Mouse (Mus musculus) neural tube, embryonic 15.5 days (tissue): ENCODE results near the gene Actr6. TPM values are rescaled to one million over a fixed set of nuclear protein-coding genes. Genes with fewer than 3 reads are reported as not detected.

Experiments used
- ATAC-seq: fragments of 200-750 bp; cut with Nextera tagmentation; 2 replicates; pipeline ENCODE4 v1.8.0; 2017; ENCODE audit warnings: mild to moderate bottlenecking, moderate TSS enrichment, moderate library complexity; ENCODE audit not compliant: low FRiP score
- H3K27ac ChIP-seq: fragments of 300-500 bp; sonication (generic); replicated peaks from 2 replicates; pipeline ENCODE4 v1.5.1; 2015; ENCODE audit warnings: mild to moderate bottlenecking, inconsistent platforms
- H3K27me3 ChIP-seq: fragments of 300-500 bp; sonication (generic); replicated peaks from 2 replicates; pipeline ENCODE4 v1.6.1; 2015; ENCODE audit warnings: inconsistent platforms
- H3K36me3 ChIP-seq: fragments of 300-500 bp; sonication (generic); 2 replicates; pipeline ENCODE4 v1.6.1; 2015; ENCODE audit warnings: inconsistent platforms
- H3K4me1 ChIP-seq: fragments of 300-500 bp; sonication (generic); 2 replicates; pipeline ENCODE4 v1.6.1; 2015; ENCODE audit warnings: inconsistent platforms
- H3K4me2 ChIP-seq: fragments of 300-500 bp; sonication (generic); 2 replicates; pipeline ENCODE4 v1.6.1; 2015; ENCODE audit warnings: inconsistent platforms, mild to moderate bottlenecking, moderate library complexity
- H3K4me3 ChIP-seq: fragments of 300-500 bp; sonication (generic); replicated peaks from 2 replicates; pipeline ENCODE4 v1.5.1; 2015; ENCODE audit warnings: mild to moderate bottlenecking, inconsistent platforms
- H3K9ac ChIP-seq: fragments of 300-500 bp; sonication (generic); replicated peaks from 2 replicates; pipeline ENCODE4 v1.6.1; 2015; ENCODE audit warnings: mild to moderate bottlenecking, inconsistent platforms
- H3K9me3 ChIP-seq: fragments of 300-500 bp; sonication (generic); replicated peaks from 2 replicates; pipeline ENCODE4 v1.6.1; 2016; ENCODE audit warnings: inconsistent platforms
- WGBS: fragments of 180-500 bp; shearing (Covaris S2); methylation state at CpG from one replicate; pipeline ENCODE4 v1.1.7; 2015; ENCODE audit warnings: mixed read lengths; 5-methylcytosine and 5-hydroxymethylcytosine counted together
- polyA plus RNA-seq: library from polyadenylated mRNA; unstranded; fragments of >200 nt; fragmentation: Nextera tagmentation; extraction: Ambion mirVana; gene quantifications from 2 replicates; pipeline ENCODE4 v1.2.1, GENCODE M21; 2015

The Actr6 gene
- polyA plus RNA-seq, result 58.6 and 67.6 TPM in 2 replicates

DNA sequence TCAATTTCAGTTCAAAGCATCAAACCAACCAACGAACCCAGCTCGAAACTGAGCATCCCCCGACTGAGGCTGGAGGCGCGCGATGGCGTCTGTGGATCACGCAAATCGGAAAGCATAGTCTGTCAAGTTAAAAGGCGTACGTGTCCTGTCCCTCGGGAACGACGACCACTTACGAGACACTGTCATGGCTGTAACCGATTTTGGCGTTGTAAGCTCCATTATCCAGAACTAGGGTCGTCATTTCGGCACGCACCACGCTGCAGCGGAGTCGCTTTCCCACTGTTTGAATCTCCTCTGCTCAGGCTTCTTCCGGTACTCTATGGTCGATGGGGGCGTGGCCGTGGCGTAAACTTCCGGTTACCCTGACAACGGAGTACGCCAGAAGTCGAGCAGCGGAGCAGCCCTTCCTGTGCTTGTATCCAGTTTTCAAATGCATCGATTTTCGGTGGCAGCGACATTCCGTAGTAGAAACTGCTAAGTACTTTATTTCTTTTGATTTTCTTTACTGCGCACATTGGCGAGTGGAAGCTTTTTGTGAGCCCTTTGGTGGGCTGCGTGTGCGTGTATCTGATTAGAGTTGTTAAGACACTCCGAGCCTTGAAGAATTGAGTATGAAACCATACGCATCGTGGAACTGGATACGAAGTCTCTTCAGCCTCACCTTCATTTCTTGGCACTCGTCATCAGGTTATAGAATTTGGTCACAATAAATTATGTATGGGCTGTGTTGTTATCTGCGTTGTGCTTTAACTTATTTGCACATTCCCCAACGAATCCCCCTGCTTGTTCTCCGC lies at the start of gene Actr6:
Gene Actr6, minus strand, starts transcription at position 295 of the 794 bp plus-strand sequence.
- H3K4me2 ChIP-seq, result peak within 1 kb of the TSS; percentile 70
- H3K27me3 ChIP-seq, result no peaks in the 10 kb centered on the region
- peak within 1 kb of the TSS; percentile 65 for H3K9ac ChIP-seq
- peak within 1 kb of the TSS; percentile 85 for H3K27ac ChIP-seq
- WGBS, result 1% methylated on average over 49 of the region's 49 CpGs
- ATAC-seq, result peak; percentile 99
- peaks cover 17% of the 10 kb centered on the region for H3K4me1 ChIP-seq
- H3K36me3 ChIP-seq, result peaks cover 5% of the 10 kb centered on the region; the same call in 1 of the 2 replicates
- peak within 1 kb of the TSS; percentile 75 for H3K4me3 ChIP-seq
- H3K9me3 ChIP-seq, result no peaks in the 10 kb centered on the region

DNA sequence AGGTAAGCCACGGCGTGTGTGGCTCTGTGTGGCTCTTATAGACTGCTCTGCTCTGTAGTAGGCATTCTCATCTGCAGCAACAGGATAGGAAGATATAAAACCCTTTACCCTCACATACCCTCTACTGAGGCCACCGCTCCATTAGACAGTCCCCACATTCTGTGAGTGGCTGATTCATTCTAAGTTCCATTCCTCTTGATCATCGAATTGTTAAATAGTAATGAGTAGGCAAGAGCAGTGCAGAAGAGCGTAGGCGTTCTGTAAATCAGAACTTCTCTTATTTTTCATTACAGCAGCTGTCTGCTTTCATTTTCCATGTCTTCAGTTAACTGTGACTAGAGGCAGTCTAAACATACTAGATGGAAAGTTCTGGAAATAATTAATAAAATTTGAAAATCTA lies 43.9 kb upstream of the Actr6 start:
- no peaks in the 10 kb centered on the region for H3K4me1 ChIP-seq
- ATAC-seq, result no peak
- peaks cover 11% of the 10 kb centered on the region for H3K36me3 ChIP-seq
- no peaks in the 10 kb centered on the region for H3K27me3 ChIP-seq
- H3K4me2 ChIP-seq, result no peak overlapping the region
- H3K9ac ChIP-seq, result no peak overlapping the region
- no peaks in the 10 kb centered on the region for H3K9me3 ChIP-seq
- H3K27ac ChIP-seq, result no peak overlapping the region
- WGBS, result 94% methylated on average over 6 of the region's 6 CpGs
- H3K4me3 ChIP-seq, result no peak overlapping the region

DNA sequence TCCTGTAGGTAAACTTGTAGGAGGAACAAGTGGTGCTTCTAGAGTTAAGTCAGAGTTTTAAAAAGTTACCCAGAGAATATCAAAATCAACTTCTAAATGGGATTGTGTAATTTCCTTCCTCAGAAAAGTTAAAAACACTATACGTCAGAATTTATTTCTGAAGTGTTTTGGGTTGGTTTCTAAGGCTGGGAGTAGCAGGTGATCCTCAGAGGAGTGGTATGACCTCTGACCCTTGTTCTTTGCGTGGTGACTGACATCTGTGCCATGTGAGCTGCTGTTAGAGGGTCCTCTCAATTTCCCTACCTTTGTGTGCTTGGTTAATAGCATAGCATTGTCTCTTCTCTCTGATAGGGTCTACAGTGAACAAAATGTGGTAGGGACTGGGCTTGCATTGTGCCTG lies 39.8 kb upstream of the Actr6 start:
- no peak for ATAC-seq
- Histone ChIP-seq H3K27ac (no peak overlapping the region), H3K9ac (no peak overlapping the region), H3K9me3 (no peaks in the 10 kb centered on the region), H3K36me3 (0 out of 2 replicates have a peak, but pooled peaks cover 3% of the 10 kb centered on the region), H3K27me3 (no peaks in the 10 kb centered on the region), H3K4me1 (no peaks in the 10 kb centered on the region), H3K4me3 (no peak overlapping the region), H3K4me2 (no peak overlapping the region)
- WGBS, result 63% methylated on average over 2 of the region's 2 CpGs

- Histone ChIP-seq H3K9ac (no peak overlapping the region), H3K9me3 (no peaks in the 10 kb centered on the region), H3K4me3 (no peak overlapping the region), H3K36me3 (no peaks in the 10 kb centered on the region), H3K27ac (no peak overlapping the region), H3K27me3 (no peaks in the 10 kb centered on the region), H3K4me1 (no peaks in the 10 kb centered on the region), H3K4me2 (no peak overlapping the region)
- ATAC-seq, result no peak
- 92% methylated on average over 4 of the region's 4 CpGs for WGBS
Measured at GRCm38 (mm10) chr10:89769096-89769495, 37.0 kb upstream of the Actr6 start.

DNA sequence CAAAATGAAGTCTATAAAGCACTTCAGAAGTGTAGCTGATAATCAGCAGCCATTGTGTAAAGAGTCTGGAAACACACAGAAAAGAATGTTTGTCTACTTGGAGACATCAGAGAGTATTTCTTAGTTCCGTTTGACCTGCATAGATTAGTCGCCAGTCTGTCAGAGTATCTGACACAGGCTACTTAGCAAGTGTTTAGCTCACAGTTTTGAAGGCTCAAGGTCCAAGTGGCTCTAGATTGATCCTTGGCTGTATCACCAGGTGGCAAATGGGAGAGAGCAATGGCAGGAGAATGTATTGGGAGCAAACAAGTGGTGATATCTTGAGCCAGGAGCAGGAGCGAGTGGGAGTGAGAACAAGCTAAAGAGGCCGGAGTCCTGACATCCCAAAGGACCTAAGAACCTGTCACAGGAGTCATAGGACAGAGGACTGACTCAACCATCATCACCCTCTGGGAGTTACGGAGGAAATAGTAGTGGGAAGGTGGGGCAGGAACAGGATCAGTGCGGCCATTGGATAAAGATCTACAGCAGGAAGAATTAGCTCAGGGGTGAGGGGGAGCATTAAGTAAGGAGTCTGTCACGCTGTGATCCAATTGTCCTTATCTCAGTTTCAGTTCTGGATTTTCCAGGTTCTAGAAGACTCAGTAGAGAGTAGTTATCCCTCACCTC lies 36.4 kb upstream of the Actr6 start:
- no peak overlapping the region for H3K4me2 ChIP-seq
- no peaks in the 10 kb centered on the region for H3K27me3 ChIP-seq
- no peak overlapping the region for H3K4me3 ChIP-seq
- no peaks in the 10 kb centered on the region for H3K9me3 ChIP-seq
- H3K36me3 ChIP-seq, result no peaks in the 10 kb centered on the region
- WGBS, result 87% methylated on average over 7 of the region's 7 CpGs
- no peaks in the 10 kb centered on the region for H3K4me1 ChIP-seq
- ATAC-seq, result no peak
- H3K9ac ChIP-seq, result no peak overlapping the region
- no peak overlapping the region for H3K27ac ChIP-seq

- Histone ChIP-seq H3K27ac (no peak overlapping the region), H3K4me1 (no peaks in the 10 kb centered on the region), H3K4me2 (no peak overlapping the region), H3K9me3 (no peaks in the 10 kb centered on the region), H3K36me3 (no peaks in the 10 kb centered on the region), H3K9ac (no peak overlapping the region), H3K4me3 (no peak overlapping the region), H3K27me3 (no peaks in the 10 kb centered on the region)
- ATAC-seq, result no peak
- WGBS, result 90% methylated on average over 11 of the region's 11 CpGs
Measured at GRCm38 (mm10) chr10:89765790-89766714, 34.0 kb upstream of the Actr6 start.

GRCm38 (mm10) chr10:89764457-89765121 lies 32.5 kb upstream of the Actr6 start:
- WGBS, result 87% methylated on average over 9 of the region's 9 CpGs
- Histone ChIP-seq H3K27ac (no peak overlapping the region), H3K4me1 (no peaks in the 10 kb centered on the region), H3K36me3 (no peaks in the 10 kb centered on the region), H3K4me2 (no peak overlapping the region), H3K4me3 (no peak overlapping the region), H3K9ac (no peak overlapping the region), H3K9me3 (no peaks in the 10 kb centered on the region), H3K27me3 (no peaks in the 10 kb centered on the region)
- ATAC-seq, result no peak

- Histone ChIP-seq H3K27me3 (no peaks in the 10 kb centered on the region), H3K4me2 (no peak overlapping the region), H3K36me3 (no peaks in the 10 kb centered on the region), H3K9ac (no peak overlapping the region), H3K9me3 (no peaks in the 10 kb centered on the region), H3K4me3 (no peak overlapping the region), H3K4me1 (no peaks in the 10 kb centered on the region), H3K27ac (no peak overlapping the region)
- 0 out of 2 replicates have a peak, but pooled peaks have one; percentile 14 for ATAC-seq
- WGBS, result 51% methylated on average over 5 of the region's 5 CpGs
Measured at GRCm38 (mm10) chr10:89760772-89761171, 28.7 kb upstream of the Actr6 start.

GRCm38 (mm10) chr10:89755231-89755630 lies 23.1 kb upstream of the Actr6 start:
- H3K4me1 ChIP-seq, result no peaks in the 10 kb centered on the region
- H3K9ac ChIP-seq, result no peak overlapping the region
- H3K9me3 ChIP-seq, result no peaks in the 10 kb centered on the region; the same call in 1 of the 2 replicates
- no peak overlapping the region for H3K4me3 ChIP-seq
- H3K36me3 ChIP-seq, result no peaks in the 10 kb centered on the region
- H3K27ac ChIP-seq, result no peak overlapping the region
- H3K4me2 ChIP-seq, result no peak overlapping the region
- no peak for ATAC-seq
- 92% methylated on average over 4 of the region's 4 CpGs for WGBS
- no peaks in the 10 kb centered on the region for H3K27me3 ChIP-seq

GRCm38 (mm10) chr10:89751069-89751468 lies 19.0 kb upstream of the Actr6 start:
- Histone ChIP-seq H3K27ac (no peak overlapping the region), H3K4me3 (no peak overlapping the region), H3K27me3 (no peaks in the 10 kb centered on the region), H3K4me1 (peaks cover 13% of the 10 kb centered on the region), H3K4me2 (no peak overlapping the region), H3K9ac (no peak overlapping the region), H3K9me3 (no peaks in the 10 kb centered on the region; the same call in 1 of the 2 replicates), H3K36me3 (no peaks in the 10 kb centered on the region)
- no peak for ATAC-seq
- WGBS, result 86% methylated on average over 5 of the region's 5 CpGs

GRCm38 (mm10) chr10:89748619-89749018 lies 16.5 kb upstream of the Actr6 start:
- no peaks in the 10 kb centered on the region for H3K27me3 ChIP-seq
- no peaks in the 10 kb centered on the region; the same call in 1 of the 2 replicates for H3K9me3 ChIP-seq
- H3K36me3 ChIP-seq, result no peaks in the 10 kb centered on the region
- no peak overlapping the region for H3K4me2 ChIP-seq
- peaks cover 13% of the 10 kb centered on the region for H3K4me1 ChIP-seq
- WGBS, result 93% methylated on average over 2 of the region's 2 CpGs
- H3K9ac ChIP-seq, result no peak overlapping the region
- ATAC-seq, result no peak
- H3K27ac ChIP-seq, result no peak overlapping the region
- H3K4me3 ChIP-seq, result no peak overlapping the region
